Mouse (Mus musculus) brain, embryonic 14.5 days (tissue): Measurements from ENCODE around the gene Birc3.

ENCODE experiments used
- CTCF ChIP-seq: fragments of 200-500 bp; IDR thresholded peaks from 2 replicates; pipeline ENCODE4 v1.5.1; 2012; ENCODE audit warnings: inconsistent platforms, mild to moderate bottlenecking, moderate library complexity, borderline replicate concordance; ENCODE audit not compliant: insufficient read depth, insufficient read length; ENCODE audit errors: extremely low read depth
- POLR2A ChIP-seq: fragments of 200-500 bp; IDR thresholded peaks from 2 replicates; pipeline ENCODE4 v1.6.1; 2012; ENCODE audit warnings: mild to moderate bottlenecking, inconsistent platforms, borderline replicate concordance; ENCODE audit not compliant: poor library complexity, insufficient read depth, insufficient read length, severe bottlenecking; ENCODE audit errors: extremely low read depth

DNA sequence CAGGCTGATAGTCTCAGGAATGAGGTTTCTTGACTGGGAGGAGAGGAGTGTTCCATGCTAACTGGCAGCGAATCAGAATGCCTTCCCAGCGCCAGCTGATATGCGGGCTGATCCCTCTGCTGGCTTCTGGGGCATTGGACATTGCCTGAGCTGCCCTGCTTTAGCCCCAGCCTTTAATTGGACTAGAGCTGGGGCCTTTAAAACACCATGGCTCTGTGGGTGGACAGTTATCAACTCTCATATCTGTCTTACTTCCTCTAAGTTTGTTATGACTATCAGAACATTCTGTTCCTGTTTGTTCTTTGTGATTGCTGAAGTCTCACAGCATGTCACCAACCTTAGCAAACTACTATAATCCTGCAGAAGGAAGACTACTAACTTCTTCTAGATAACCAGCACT lies 5.0 kb downstream of the Birc3 start:
- TF ChIP-seq CTCF (no peak), POLR2A (no peak)
